Mouse (Mus musculus) heart, embryonic 16.5 days (tissue): ENCODE measurements around the gene Dlg2. TPM values are rescaled to one million over a fixed set of nuclear protein-coding genes. Genes with fewer than 3 reads are reported as not detected.

Experiments
- ATAC-seq: fragments of 200-750 bp; cut with Nextera tagmentation; replicated peaks from 2 replicates; pipeline ENCODE4 v1.8.0; 2017; ENCODE audit warnings: moderate number of reproducible peaks; ENCODE audit not compliant: insufficient read depth, low FRiP score; ENCODE audit errors: extremely low read depth
- H3K27ac ChIP-seq: fragments of 300-500 bp; sonication (generic); 2 replicates; pipeline ENCODE4 v1.5.1; 2014; ENCODE audit warnings: mild to moderate bottlenecking, low read length, control low read depth, moderate library complexity
- H3K27me3 ChIP-seq: fragments of 300-500 bp; sonication (generic); 2 replicates; pipeline ENCODE4 v1.6.1; 2014; ENCODE audit warnings: low read length, mixed read lengths; ENCODE audit not compliant: control insufficient read depth, insufficient read depth
- H3K36me3 ChIP-seq: fragments of 300-500 bp; sonication (generic); 2 replicates; pipeline ENCODE4 v1.6.1; 2014; ENCODE audit not compliant: control insufficient read depth, insufficient read depth
- H3K4me1 ChIP-seq: fragments of 300-500 bp; sonication (generic); 2 replicates; pipeline ENCODE4 v1.6.1; 2014; ENCODE audit warnings: low read length, mixed read lengths; ENCODE audit not compliant: control insufficient read depth, insufficient read depth
- H3K4me2 ChIP-seq: fragments of 300-500 bp; sonication (generic); 2 replicates; pipeline ENCODE4 v1.6.1; 2014; ENCODE audit warnings: low read depth, mild to moderate bottlenecking, control low read depth, low read length
- H3K4me3 ChIP-seq: fragments of 300-500 bp; sonication (generic); 2 replicates; pipeline ENCODE4 v1.5.1; 2014; ENCODE audit warnings: mild to moderate bottlenecking, control low read depth, low read length
- H3K9ac ChIP-seq: fragments of 300-500 bp; sonication (generic); 2 replicates; pipeline ENCODE4 v1.6.1; 2014; ENCODE audit warnings: low read length, control low read depth
- H3K9me3 ChIP-seq: fragments of 300-500 bp; sonication (generic); replicated peaks from 2 replicates; pipeline ENCODE4 v1.6.1; 2016; ENCODE audit warnings: low read length; ENCODE audit not compliant: control insufficient read depth
- WGBS: fragments of 180-500 bp; shearing (Covaris S2); extraction: QIAGEN DNeasy Blood & Tissue Kit; methylation state at CpG from one replicate; pipeline ENCODE4 v1.1.7; 2014; 5-methylcytosine and 5-hydroxymethylcytosine counted together
- polyA plus RNA-seq: library from polyadenylated mRNA; unstranded; fragments of >200 nt; fragmentation: Nextera tagmentation; extraction: Ambion mirVana; gene quantifications from 2 replicates; pipeline ENCODE4 v1.2.1, GENCODE M21; 2015

The Dlg2 gene
- polyA plus RNA-seq, 1 experiment from 2014 or later = 7.7 TPM

- WGBS = 81% methylated on average over 2 of the region's 2 CpGs
Observed at GRCm38 (mm10) chr7:90482607-90483006, 6.1 kb downstream of the Dlg2 start.

DNA sequence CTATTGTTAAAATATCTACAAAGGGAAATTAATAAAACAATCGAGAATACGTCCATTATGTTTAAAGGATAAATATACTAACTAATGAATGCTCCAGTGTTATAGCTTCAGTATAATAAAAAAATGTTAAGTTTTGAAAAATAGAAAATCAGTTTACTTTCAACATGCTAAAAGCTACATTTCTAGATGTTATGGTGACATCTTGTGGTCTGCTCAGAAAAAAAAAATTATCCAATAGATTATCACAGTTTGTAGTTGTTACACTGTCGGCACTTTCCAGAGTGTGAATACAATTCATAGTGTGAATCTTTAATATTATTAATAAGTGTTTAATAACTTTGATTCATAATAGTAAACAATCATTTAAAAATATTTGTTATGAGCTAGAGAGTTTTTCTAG, 31.7 kb downstream of the Dlg2 start:
- no peak overlapping the region for H3K4me2 ChIP-seq
- WGBS = 61% methylated on average over 3 of the region's 3 CpGs
- no peaks in the 10 kb centered on the region for H3K4me1 ChIP-seq
- H3K9ac ChIP-seq = no peak overlapping the region
- H3K4me3 ChIP-seq = no peak overlapping the region
- no peak for ATAC-seq
- H3K9me3 ChIP-seq = no peaks in the 10 kb centered on the region
- H3K27ac ChIP-seq = no peak overlapping the region
- H3K27me3 ChIP-seq = no peaks in the 10 kb centered on the region
- H3K36me3 ChIP-seq = no peaks in the 10 kb centered on the region

More at GRCm38 (mm10) chr7:90482607-90483006, 6.1 kb downstream of the Dlg2 start:
- no peak overlapping the region for H3K9ac ChIP-seq
- no peaks in the 10 kb centered on the region for H3K4me1 ChIP-seq
- H3K4me2 ChIP-seq = no peak overlapping the region
- H3K4me3 ChIP-seq = no peak overlapping the region
- H3K27ac ChIP-seq = no peak overlapping the region
- ATAC-seq = no peak
- no peaks in the 10 kb centered on the region for H3K36me3 ChIP-seq
- peaks cover 3% of the 10 kb centered on the region for H3K27me3 ChIP-seq
- no peaks in the 10 kb centered on the region for H3K9me3 ChIP-seq

- Histone ChIP-seq H3K4me3 (no peak overlapping the region), H3K36me3 (no peaks in the 10 kb centered on the region), H3K27me3 (no peaks in the 10 kb centered on the region), H3K27ac (no peak overlapping the region), H3K9me3 (no peaks in the 10 kb centered on the region), H3K9ac (no peak overlapping the region), H3K4me1 (no peaks in the 10 kb centered on the region), H3K4me2 (no peak overlapping the region)
- no peak for ATAC-seq
Observed at GRCm38 (mm10) chr7:90512293-90512692, 35.8 kb downstream of the Dlg2 start.

- WGBS = 64% methylated on average over 9 of the region's 9 CpGs
- ATAC-seq = no peak
- Histone ChIP-seq H3K27me3 (no peaks in the 10 kb centered on the region), H3K4me2 (no peak overlapping the region), H3K27ac (no peak overlapping the region), H3K4me1 (no peaks in the 10 kb centered on the region), H3K36me3 (no peaks in the 10 kb centered on the region), H3K9me3 (no peaks in the 10 kb centered on the region), H3K4me3 (no peak overlapping the region), H3K9ac (no peak overlapping the region)
Observed at GRCm38 (mm10) chr7:90539481-90540402, 63.3 kb downstream of the Dlg2 start.

DNA sequence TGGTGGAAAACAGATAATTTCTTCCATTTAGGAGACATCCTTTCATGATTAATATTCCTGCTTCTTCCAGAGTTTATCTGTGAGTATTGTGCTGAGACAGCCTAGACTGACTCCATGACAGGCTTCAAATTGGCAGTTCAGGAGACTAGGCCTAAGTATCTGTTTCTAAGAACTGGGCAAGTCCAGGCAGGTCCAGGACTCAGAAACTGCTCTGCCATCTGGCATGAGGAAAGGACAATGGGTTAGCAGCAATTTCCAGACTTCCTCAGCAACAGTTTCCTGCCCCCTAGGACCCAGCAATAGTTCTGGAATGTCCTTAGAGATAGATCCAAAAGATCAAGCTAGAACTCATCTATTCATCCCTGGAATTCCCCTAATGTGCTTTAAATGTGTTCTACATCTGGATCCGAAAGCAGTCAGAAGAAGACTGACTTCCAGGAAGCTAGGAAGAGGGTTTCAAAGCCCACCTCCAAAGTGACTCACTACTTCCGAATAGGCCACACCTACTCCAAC, 64.4 kb downstream of the Dlg2 start:
- 72% methylated on average over 2 of the region's 2 CpGs for WGBS
- Histone ChIP-seq H3K36me3 (no peaks in the 10 kb centered on the region), H3K27me3 (no peaks in the 10 kb centered on the region), H3K4me1 (no peaks in the 10 kb centered on the region), H3K27ac (no peak overlapping the region), H3K9ac (no peak overlapping the region), H3K4me2 (no peak overlapping the region), H3K4me3 (no peak overlapping the region), H3K9me3 (no peaks in the 10 kb centered on the region)
- ATAC-seq = no peak

DNA sequence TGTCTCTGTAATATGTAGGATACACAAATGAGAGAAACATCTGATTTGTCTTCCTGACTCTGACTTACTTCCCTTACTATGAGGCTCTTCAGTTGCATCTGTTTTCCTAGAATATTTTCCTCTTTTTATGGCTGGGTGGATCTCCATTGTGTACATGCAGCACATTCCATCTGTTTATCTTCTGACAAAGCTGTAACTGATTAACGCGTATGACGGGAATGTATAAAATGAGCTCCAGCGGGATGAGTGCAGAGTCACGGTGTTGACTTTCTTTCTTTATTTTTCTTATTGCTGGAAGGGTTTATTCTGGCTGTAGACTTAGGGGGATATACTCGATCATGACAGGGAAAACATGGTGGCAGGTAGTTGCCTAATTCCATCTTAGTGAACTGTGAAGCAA, 76.9 kb downstream of the Dlg2 start:
- Histone ChIP-seq H3K36me3 (no peaks in the 10 kb centered on the region), H3K9ac (no peak overlapping the region), H3K4me1 (no peaks in the 10 kb centered on the region), H3K27me3 (no peaks in the 10 kb centered on the region), H3K9me3 (no peaks in the 10 kb centered on the region), H3K27ac (no peak overlapping the region), H3K4me3 (no peak overlapping the region), H3K4me2 (no peak overlapping the region)
- 75% methylated on average over 6 of the region's 6 CpGs for WGBS
- ATAC-seq = no peak

DNA sequence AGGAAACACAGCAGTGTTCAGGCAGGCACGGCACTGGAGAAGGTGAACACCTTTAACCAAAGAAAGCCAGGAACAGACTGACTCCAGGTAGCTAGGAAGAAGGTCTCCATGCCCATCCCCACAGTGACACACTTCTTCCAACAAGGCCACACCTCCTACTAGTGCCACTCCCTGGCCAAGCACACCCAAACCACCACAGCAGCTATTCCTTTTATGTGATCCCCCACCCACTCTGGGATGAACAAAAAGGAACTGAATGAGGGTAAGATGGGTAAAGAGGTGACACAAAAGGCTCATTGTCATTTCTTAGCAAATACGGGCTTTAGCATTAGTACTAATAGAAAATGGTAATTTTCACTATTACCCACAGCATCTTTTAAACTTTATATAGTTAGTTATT, 77.9 kb downstream of the Dlg2 start:
- WGBS = 82% methylated on average over 2 of the region's 2 CpGs
- H3K27ac ChIP-seq = no peak overlapping the region
- ATAC-seq = no peak

GRCm38 (mm10) chr7:90569130-90569529, 92.7 kb downstream of the Dlg2 start:
- 45% methylated on average over 7 of the region's 7 CpGs for WGBS
- Histone ChIP-seq H3K4me1 (no peaks in the 10 kb centered on the region), H3K27me3 (no peaks in the 10 kb centered on the region), H3K4me3 (no peak overlapping the region), H3K36me3 (no peaks in the 10 kb centered on the region), H3K9ac (no peak overlapping the region), H3K9me3 (no peaks in the 10 kb centered on the region), H3K4me2 (no peak overlapping the region), H3K27ac (no peak overlapping the region)
- ATAC-seq = no peak

More for the DNA sequence above, 77.9 kb downstream of the Dlg2 start:
- Histone ChIP-seq H3K36me3 (no peaks in the 10 kb centered on the region), H3K4me1 (no peaks in the 10 kb centered on the region), H3K9me3 (no peaks in the 10 kb centered on the region), H3K9ac (no peak overlapping the region), H3K27me3 (no peaks in the 10 kb centered on the region), H3K4me3 (no peak overlapping the region), H3K4me2 (no peak overlapping the region)

DNA sequence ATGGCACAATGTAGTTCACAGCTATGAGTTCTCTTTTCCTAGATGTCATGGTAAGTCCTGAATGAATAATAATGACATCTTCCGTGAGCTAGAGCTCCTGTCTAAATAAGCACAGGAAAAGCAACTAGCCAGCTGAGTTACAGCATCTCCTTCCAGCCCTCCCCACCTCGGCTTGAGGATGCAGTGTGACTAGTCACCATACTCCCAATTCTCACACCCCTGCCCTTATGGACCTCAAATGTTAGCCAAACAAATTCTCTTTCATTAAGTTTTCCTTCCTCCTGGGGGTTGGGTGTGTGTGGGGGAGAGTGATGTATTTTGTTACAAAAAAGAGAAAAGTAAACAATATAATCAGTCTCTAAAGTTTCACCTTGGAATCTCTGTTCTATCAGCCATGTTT, 111.3 kb downstream of the Dlg2 start:
- WGBS = 46% methylated on average over 2 of the region's 2 CpGs
- ATAC-seq = no peak

More for the DNA sequence above, 111.3 kb downstream of the Dlg2 start:
- H3K9me3 ChIP-seq = no peaks in the 10 kb centered on the region
- H3K27me3 ChIP-seq = no peaks in the 10 kb centered on the region
- H3K4me2 ChIP-seq = no peak overlapping the region
- H3K27ac ChIP-seq = no peak overlapping the region
- H3K36me3 ChIP-seq = no peaks in the 10 kb centered on the region
- no peaks in the 10 kb centered on the region for H3K4me1 ChIP-seq
- no peak overlapping the region for H3K4me3 ChIP-seq
- H3K9ac ChIP-seq = no peak overlapping the region
